Mouse (Mus musculus): ENCODE data around the gene Gm49388. TPM values are rescaled to one million over a fixed set of nuclear protein-coding genes. Genes with fewer than 3 reads are reported as not detected.

The Gm49388 gene
- polyA plus RNA-seq (2014; fragmentation: Nextera tagmentation; extraction: Ambion mirVana), result not detected in 2 replicates

GRCm38 (mm10) chr7:127785308-127785707, at the start of gene Gm49388:
TSS of gene Gm49388 (plus strand) at chr7:127785608.
- peaks cover 28% of the 10 kb centered on the region for H3K36me3 ChIP-seq (replicated peaks; ENCODE audit: control insufficient read depth, insufficient read depth, low read depth, low read length)
- ATAC-seq (replicated peaks; ENCODE audit: insufficient number of reproducible peaks, low FRiP score, low TSS enrichment, low read depth) (no peak), DNase-seq (ENCODE audit: low spot score) (no peak)
- H3K27me3 ChIP-seq (ENCODE audit: control insufficient read depth, insufficient read depth, low read length), result no peaks in the 10 kb centered on the region
- H3K9ac ChIP-seq (replicated peaks; ENCODE audit: low read length), result no peak within 1 kb of the TSS
- no peak within 1 kb of the TSS for H3K4me3 ChIP-seq (ENCODE audit: low read depth, low read length)
- H3K27ac ChIP-seq (replicated peaks; ENCODE audit: low read depth, low read length), result no peak within 1 kb of the TSS
- H3K4me2 ChIP-seq (ENCODE audit: low read depth, low read length), result no peak within 1 kb of the TSS
- H3K4me1 ChIP-seq (ENCODE audit: control insufficient read depth, insufficient read depth, low read length), result no peaks in the 10 kb centered on the region
- 94% methylated on average over 7 of the region's 7 CpGs for WGBS
- H3K9me3 ChIP-seq (replicated peaks; ENCODE audit: control insufficient read depth, low read length), result no peaks in the 10 kb centered on the region

GRCm38 (mm10) chr7:127744366-127745045, 40.9 kb upstream of the Gm49388 start, which contains the start of gene Fbxl19:
TSS of gene Fbxl19 (plus strand) at chr7:127744543.
- no peak for ATAC-seq (replicated peaks; ENCODE audit: insufficient number of reproducible peaks, low FRiP score, low TSS enrichment, low read depth)
- peaks cover 3% of the 10 kb centered on the region for H3K36me3 ChIP-seq (replicated peaks; ENCODE audit: control insufficient read depth, insufficient read depth, low read depth, low read length)
- WGBS, result under 1% methylated on average over 26 of the region's 26 CpGs

GRCm38 (mm10) chr7:127745251-127745651, 40.2 kb upstream of the Gm49388 start:
- H3K27ac ChIP-seq (replicated peaks; ENCODE audit: low read depth, low read length), result peak overlapping the region; percentile 95
- no peaks in the 10 kb centered on the region for H3K4me1 ChIP-seq (ENCODE audit: control insufficient read depth, insufficient read depth, low read length)
- WGBS, result 0% methylated on average over 19 of the region's 19 CpGs
- peak overlapping the region; percentile 71 for H3K9ac ChIP-seq (replicated peaks; ENCODE audit: low read length)
- no peaks in the 10 kb centered on the region for H3K9me3 ChIP-seq (replicated peaks; ENCODE audit: control insufficient read depth, low read length)
- peak overlapping the region; percentile 88 for H3K4me3 ChIP-seq (ENCODE audit: low read depth, low read length)
- no peaks in the 10 kb centered on the region for H3K27me3 ChIP-seq (ENCODE audit: control insufficient read depth, insufficient read depth, low read length)
- peaks cover 7% of the 10 kb centered on the region for H3K36me3 ChIP-seq (replicated peaks; ENCODE audit: control insufficient read depth, insufficient read depth, low read depth, low read length)
- peak; percentile 98 for DNase-seq (ENCODE audit: low spot score)
- H3K4me2 ChIP-seq (ENCODE audit: low read depth, low read length), result peak overlapping the region; percentile 55
- ATAC-seq (replicated peaks; ENCODE audit: insufficient number of reproducible peaks, low FRiP score, low TSS enrichment, low read depth), result peak; percentile 81

More at GRCm38 (mm10) chr7:127744366-127745045, 40.9 kb upstream of the Gm49388 start, which contains the start of gene Fbxl19:
- Histone ChIP-seq H3K27me3 (ENCODE audit: control insufficient read depth, insufficient read depth, low read length) (no peaks in the 10 kb centered on the region), H3K4me1 (ENCODE audit: control insufficient read depth, insufficient read depth, low read length) (no peaks in the 10 kb centered on the region), H3K9me3 (replicated peaks; ENCODE audit: control insufficient read depth, low read length) (no peaks in the 10 kb centered on the region), H3K4me2 (ENCODE audit: low read depth, low read length) (peak within 1 kb of the TSS; percentile 55), H3K9ac (replicated peaks; ENCODE audit: low read length) (peak within 1 kb of the TSS; percentile 71), H3K27ac (replicated peaks; ENCODE audit: low read depth, low read length) (peak within 1 kb of the TSS; percentile 95), H3K4me3 (ENCODE audit: low read depth, low read length) (peak within 1 kb of the TSS; percentile 88)
- DNase-seq (ENCODE audit: low spot score), result peak; percentile 87

- Histone ChIP-seq H3K4me2 (ENCODE audit: low read depth, low read length) (peak overlapping the region; percentile 59), H3K4me3 (ENCODE audit: low read depth, low read length) (peak overlapping the region; percentile 88), H3K27me3 (ENCODE audit: control insufficient read depth, insufficient read depth, low read length) (no peaks in the 10 kb centered on the region), H3K27ac (replicated peaks; ENCODE audit: low read depth, low read length) (peak overlapping the region; percentile 95), H3K9me3 (replicated peaks; ENCODE audit: control insufficient read depth, low read length) (no peaks in the 10 kb centered on the region), H3K4me1 (ENCODE audit: control insufficient read depth, insufficient read depth, low read length) (no peaks in the 10 kb centered on the region), H3K9ac (replicated peaks; ENCODE audit: low read length) (peak overlapping the region; percentile 90), H3K36me3 (replicated peaks; ENCODE audit: control insufficient read depth, insufficient read depth, low read depth, low read length) (peaks cover 12% of the 10 kb centered on the region)
- DNase-seq (ENCODE audit: low spot score) (peak; percentile 99), ATAC-seq (replicated peaks; ENCODE audit: insufficient number of reproducible peaks, low FRiP score, low TSS enrichment, low read depth) (peak; percentile 76)
- under 1% methylated on average over 37 of the region's 39 CpGs for WGBS
Measured at GRCm38 (mm10) chr7:127745652-127746493, 39.5 kb upstream of the Gm49388 start.

GRCm38 (mm10) chr7:127746494-127747491, 38.6 kb upstream of the Gm49388 start:
- H3K27me3 ChIP-seq (ENCODE audit: control insufficient read depth, insufficient read depth, low read length), result no peaks in the 10 kb centered on the region
- DNase-seq (ENCODE audit: low spot score), result peak; percentile 66
- peak overlapping the region; percentile 90 for H3K9ac ChIP-seq (replicated peaks; ENCODE audit: low read length)
- peak overlapping the region; percentile 95 for H3K27ac ChIP-seq (replicated peaks; ENCODE audit: low read depth, low read length)
- H3K36me3 ChIP-seq (replicated peaks; ENCODE audit: control insufficient read depth, insufficient read depth, low read depth, low read length), result peaks cover 18% of the 10 kb centered on the region
- no peaks in the 10 kb centered on the region for H3K9me3 ChIP-seq (replicated peaks; ENCODE audit: control insufficient read depth, low read length)
- no peaks in the 10 kb centered on the region for H3K4me1 ChIP-seq (ENCODE audit: control insufficient read depth, insufficient read depth, low read length)
- 0% methylated on average over 27 of the region's 62 CpGs for WGBS
- H3K4me3 ChIP-seq (ENCODE audit: low read depth, low read length), result peak overlapping the region; percentile 88
- peak overlapping the region; percentile 59 for H3K4me2 ChIP-seq (ENCODE audit: low read depth, low read length)
- ATAC-seq (replicated peaks; ENCODE audit: insufficient number of reproducible peaks, low FRiP score, low TSS enrichment, low read depth), result peak; percentile 1; the same call in 1 of the 2 replicates

- WGBS, result 29% methylated on average over 6 of the region's 6 CpGs
- no peaks in the 10 kb centered on the region for H3K27me3 ChIP-seq (ENCODE audit: control insufficient read depth, insufficient read depth, low read length)
- peak overlapping the region; percentile 88 for H3K4me3 ChIP-seq (ENCODE audit: low read depth, low read length)
- H3K36me3 ChIP-seq (replicated peaks; ENCODE audit: control insufficient read depth, insufficient read depth, low read depth, low read length), result peaks cover 23% of the 10 kb centered on the region
- DNase-seq (ENCODE audit: low spot score) (no peak), ATAC-seq (replicated peaks; ENCODE audit: insufficient number of reproducible peaks, low FRiP score, low TSS enrichment, low read depth) (no peak)
- H3K9me3 ChIP-seq (replicated peaks; ENCODE audit: control insufficient read depth, low read length), result no peaks in the 10 kb centered on the region
- H3K4me2 ChIP-seq (ENCODE audit: low read depth, low read length), result peak overlapping the region; percentile 59
- H3K9ac ChIP-seq (replicated peaks; ENCODE audit: low read length), result peak overlapping the region; percentile 90
- no peaks in the 10 kb centered on the region for H3K4me1 ChIP-seq (ENCODE audit: control insufficient read depth, insufficient read depth, low read length)
- peak overlapping the region; percentile 95 for H3K27ac ChIP-seq (replicated peaks; ENCODE audit: low read depth, low read length)
Measured at GRCm38 (mm10) chr7:127747559-127748234, 37.7 kb upstream of the Gm49388 start.

- Histone ChIP-seq H3K9me3 (replicated peaks; ENCODE audit: control insufficient read depth, low read length) (no peaks in the 10 kb centered on the region), H3K27ac (replicated peaks; ENCODE audit: low read depth, low read length) (no peak overlapping the region), H3K4me1 (ENCODE audit: control insufficient read depth, insufficient read depth, low read length) (no peaks in the 10 kb centered on the region), H3K27me3 (ENCODE audit: control insufficient read depth, insufficient read depth, low read length) (no peaks in the 10 kb centered on the region), H3K4me2 (ENCODE audit: low read depth, low read length) (peak overlapping the region; percentile 59; the same call in 1 of the 2 replicates), H3K9ac (replicated peaks; ENCODE audit: low read length) (no peak overlapping the region), H3K4me3 (ENCODE audit: low read depth, low read length) (no peak overlapping the region), H3K36me3 (replicated peaks; ENCODE audit: control insufficient read depth, insufficient read depth, low read depth, low read length) (peaks cover 23% of the 10 kb centered on the region)
- 93% methylated on average over 28 of the region's 28 CpGs for WGBS
- DNase-seq (ENCODE audit: low spot score) (no peak), ATAC-seq (replicated peaks; ENCODE audit: insufficient number of reproducible peaks, low FRiP score, low TSS enrichment, low read depth) (no peak)
Measured at GRCm38 (mm10) chr7:127748235-127748560, 37.2 kb upstream of the Gm49388 start.

All from embryonic facial prominence, embryonic 11.5 days (tissue).